Mouse (Mus musculus) adrenal gland, postnatal 4 days (tissue): Measurements from ENCODE around the gene Armc7. TPM values are rescaled to one million over a fixed set of nuclear protein-coding genes. Genes with fewer than 3 reads are reported as not detected.
"Not testable (repeated sequence)": the region's sequence is repeated elsewhere in the genome, so short reads cannot be mapped to it uniquely, and the experiment has no call there.

ENCODE experiments used
- DNase-seq, 2 experiments: peaks; one replicate each; pipeline ENCODE4 v3.0.0; 2021 to 2022; ENCODE audit warnings: low spot score in 2 of 2, mixed read lengths in 2 of 2
- total RNA-seq, 2 experiments: library from RNA; stranded (reverse); gene quantifications; 2 replicates each; pipeline ENCODE4 v1.2.3; 2021

Armc7 gene
- total RNA-seq, 2 experiments from 2014 or later: 7.6 to 8.5 TPM

DNA sequence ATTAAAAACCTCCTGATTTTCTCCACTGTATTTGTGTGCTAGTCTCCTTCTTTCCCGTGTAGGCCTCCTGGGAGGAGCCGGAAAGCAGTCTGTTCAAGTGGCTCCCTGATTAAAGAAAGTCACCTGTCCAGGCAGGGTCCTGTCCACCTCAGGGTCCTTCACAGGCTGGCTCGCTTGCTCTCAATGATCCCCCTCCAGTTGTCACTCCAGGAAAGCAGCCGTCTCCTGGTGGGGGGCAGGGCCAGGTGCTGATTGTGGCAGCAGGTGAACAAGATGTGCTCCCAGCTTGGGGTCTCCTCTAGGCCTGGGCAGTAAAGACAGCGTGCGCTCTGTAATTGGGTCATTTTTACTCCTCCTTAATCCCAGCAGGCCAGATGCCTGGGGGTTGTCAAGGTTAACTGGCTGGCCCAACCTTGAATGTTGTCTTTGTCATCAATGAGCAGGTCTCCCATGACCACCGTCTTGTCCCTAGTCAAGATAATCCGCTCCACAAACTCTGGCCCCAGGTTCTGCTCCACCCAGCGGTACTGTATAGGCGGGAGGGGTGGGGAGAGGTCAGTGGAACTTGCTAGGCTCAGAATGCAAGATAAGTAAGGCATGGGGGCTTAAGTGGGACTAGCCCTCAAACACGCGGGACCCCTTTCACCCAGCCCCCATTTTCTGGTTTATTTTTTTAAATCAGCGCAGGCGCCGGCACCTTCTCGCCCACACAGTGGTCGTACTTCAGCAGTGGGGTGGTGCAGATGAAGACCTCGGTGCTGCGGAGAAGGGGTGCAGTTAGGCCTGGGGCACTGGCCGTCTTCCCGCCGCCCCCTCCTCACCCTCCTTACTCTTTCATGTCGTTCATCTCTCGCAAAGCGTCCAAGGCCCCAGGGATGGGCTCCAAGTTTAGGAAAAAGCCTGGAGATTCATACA, 15.2 kb downstream of the Armc7 start:
- DNase-seq: no peak

DNA sequence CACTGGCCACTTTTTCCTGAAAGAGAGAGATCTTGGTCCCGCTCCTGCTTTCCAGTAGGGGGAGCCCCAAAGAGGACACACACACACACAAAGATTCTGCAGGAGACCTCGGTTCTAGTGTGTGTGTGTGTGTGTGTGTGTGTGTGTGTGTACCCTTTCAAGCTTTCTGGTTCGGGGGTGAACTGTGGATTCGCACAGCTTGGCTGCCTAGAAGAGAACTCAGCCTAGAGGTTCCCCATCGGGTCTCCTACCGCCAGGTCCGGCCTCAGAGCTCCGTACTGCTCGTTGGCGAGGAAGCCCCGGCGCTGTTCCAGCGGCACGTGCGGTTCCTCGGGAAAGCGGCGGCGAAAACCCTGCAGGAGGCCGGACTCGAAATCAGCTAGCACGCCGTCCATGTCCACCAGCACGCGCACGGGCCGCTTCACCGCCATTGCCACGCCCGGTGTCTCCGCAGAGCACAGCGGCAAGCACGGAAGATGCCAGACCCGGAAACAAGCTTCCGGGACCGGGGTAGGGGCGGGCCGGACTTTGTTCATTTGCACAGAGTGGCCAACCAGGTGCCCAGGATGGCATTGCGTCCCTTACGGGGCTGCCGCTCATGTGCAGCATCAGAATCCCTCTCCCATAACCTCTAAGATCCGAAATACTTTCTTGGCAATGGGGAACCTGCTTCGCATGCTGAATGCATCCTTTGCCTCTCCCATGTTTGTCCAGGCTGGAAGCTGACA, 16.1 kb downstream of the Armc7 start, which contains the start of gene Nt5c:
Nt5c (minus strand) TSS at position 507 of the 728 bp plus-strand sequence.
- peak; percentile 53 to 66 for DNase-seq

DNA sequence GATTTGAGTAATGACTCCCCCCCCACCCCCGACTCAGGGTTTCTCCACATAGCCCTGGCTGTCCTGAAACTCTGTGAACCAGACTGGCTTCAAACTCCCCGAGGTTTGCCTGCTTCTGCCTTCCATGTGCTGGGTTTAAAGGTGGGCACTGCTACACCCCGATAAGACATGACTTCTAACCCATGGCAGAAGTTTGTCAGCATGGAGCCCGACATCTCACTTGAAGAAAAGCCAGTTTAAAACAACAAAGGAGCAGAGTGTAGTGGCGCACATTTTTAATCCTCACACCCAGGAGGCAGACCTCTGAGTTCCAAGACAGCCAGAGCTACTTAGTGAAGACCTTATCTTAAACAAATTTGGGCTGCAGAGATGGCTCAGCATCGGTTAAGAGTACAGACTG, 16.9 kb downstream of the Armc7 start:
- no peak for DNase-seq

DNA sequence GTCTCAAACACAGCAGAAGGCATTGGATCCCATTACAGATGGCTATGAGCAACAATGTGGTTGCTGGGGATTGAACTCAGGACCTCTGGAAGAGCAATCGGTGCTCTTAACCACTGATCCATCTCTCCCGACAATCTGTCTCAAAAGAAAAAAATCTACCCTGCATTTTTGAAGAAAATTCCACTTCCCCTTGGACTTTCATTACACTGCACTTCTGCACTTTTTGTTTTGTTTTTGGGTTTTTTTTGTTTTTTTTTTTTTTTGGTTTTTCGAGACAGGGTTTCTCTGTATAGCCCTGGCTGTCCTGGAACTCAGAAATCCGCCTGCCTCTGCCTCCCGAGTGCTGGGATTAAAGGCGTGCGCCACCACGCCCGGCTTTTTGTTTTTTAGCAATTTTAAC, 21.1 kb downstream of the Armc7 start:
- DNase-seq: not testable (repeated sequence)

DNA sequence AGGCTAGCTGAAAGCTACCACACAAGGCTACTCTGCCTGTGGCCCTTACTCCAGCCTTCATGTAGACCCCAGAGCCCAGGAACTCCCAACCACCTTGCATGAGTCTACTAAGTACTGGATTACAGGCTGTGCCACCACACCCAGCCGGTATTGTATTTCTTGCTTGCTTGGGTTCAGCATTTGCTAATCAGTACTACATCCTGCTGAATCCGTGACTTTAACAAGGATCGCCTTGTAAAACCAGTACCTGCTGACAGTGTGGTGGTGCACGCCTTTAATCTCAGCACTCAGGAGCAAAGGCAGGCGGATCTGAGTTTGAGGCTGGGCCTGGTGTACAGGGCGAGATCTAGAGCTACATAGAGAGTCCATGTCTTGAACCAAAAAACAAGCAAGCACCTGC, 27.2 kb downstream of the Armc7 start:
- no peak for DNase-seq

DNA sequence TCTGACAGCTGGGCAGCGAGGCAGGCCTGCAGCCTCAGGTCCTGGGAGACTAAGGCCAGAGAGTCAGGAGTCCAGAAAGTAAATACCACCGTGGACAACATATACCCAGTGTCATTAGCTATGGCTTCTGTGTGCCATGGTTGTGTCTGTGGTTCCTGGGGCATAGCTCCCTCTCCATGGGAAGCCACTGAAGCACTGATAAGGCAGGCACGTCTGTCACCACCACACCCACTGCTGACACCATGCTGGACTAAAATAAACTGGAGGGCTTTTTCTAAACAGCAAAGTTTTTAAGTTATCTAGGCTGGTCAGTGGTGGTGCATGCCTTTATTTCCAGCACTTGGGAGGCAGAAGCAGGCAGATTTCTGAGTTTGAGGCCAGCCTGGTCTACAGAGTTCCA, 31.1 kb downstream of the Armc7 start:
- DNase-seq: no peak

DNA sequence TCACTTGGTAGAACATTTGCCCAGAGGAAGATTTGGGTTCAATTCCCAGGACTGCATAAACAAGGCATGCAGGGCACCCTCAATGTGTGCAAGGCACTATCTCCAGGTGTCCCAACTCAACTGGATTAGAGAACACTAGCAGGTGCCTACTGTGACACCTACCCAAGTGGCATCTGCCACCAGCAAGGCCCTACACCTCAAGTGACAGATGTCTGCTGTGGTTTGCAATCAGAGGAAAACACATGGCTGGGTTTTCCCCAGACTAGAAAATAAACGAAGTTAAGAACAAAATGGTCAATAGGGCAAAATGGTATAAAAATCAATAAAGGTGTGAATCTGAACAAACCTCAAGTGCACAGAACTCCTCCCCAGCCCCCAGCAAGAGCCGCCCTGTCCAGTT, 32.6 kb downstream of the Armc7 start:
- DNase-seq: no peak

DNA sequence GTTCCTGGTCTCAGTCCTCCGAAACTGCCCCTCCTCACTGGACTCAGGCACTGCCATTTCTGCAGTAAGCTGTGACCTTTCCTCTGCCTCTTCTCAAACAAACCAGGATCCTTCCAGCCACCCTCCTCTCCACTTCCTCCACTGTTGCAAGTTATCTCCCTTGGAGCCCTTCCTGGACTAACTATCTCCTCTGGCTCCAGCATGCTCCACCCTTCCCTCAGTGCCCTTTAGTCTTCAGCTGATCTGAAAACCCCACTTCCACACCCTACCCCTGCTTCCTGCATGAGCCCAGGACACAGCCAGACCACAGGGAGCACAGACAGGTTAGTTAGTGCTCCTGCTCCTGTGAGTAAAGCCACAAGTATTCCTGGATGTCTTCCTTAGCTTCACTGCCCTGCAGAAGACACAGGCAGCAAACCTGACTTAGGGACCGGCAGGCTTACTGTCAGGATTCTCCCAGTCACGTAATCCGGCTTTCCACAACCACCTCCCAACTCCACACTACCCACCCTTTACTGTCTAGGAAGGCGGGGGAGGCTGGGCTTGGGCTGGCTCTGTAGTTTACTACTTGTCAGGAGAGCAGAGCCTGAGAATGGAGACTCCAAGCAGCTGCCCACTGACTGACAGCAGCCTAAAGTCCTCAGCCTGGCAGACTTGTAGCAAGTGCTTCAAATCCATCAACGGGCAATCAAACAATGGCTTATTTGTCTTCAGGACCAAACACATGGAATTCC, 34.5 kb downstream of the Armc7 start:
- no peak for DNase-seq

DNA sequence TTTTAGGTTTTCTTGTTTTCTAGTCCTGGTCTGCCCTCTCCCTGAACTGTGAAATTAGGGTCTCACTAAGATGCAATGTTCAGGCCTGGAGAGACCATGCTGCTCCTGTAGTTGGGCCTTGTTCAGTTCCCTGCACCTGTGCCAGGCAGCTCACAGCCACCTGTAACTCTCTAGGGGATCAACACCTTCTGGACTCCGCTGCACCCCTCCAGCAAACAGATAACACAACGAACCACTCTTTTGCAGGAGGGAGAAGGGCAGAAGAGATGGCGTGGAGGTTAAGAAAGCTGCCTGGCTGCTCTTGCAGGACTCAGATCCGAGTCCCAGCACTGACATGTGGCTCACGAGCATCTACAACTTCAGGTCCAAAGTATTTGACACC, 35.0 kb downstream of the Armc7 start:
- no peak for DNase-seq

DNA sequence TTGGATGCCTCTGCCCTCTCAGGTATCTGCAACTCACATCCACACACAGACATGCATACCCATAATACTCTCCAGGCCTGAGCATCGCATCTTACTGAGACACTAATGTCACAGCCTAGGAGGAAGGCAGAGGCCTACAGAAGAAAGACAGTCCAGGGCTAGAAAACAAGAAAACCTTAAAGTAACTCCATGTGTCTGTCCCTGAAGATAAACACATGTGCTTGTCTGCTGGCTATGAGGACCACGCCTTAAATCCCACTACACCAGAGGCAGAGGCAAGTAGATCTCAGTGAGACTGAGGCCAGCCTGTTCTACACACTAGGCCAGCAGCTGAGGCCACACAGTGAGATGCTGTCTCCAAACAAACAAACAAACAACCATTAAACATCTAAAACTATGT, 35.7 kb downstream of the Armc7 start:
- DNase-seq: no peak

DNA sequence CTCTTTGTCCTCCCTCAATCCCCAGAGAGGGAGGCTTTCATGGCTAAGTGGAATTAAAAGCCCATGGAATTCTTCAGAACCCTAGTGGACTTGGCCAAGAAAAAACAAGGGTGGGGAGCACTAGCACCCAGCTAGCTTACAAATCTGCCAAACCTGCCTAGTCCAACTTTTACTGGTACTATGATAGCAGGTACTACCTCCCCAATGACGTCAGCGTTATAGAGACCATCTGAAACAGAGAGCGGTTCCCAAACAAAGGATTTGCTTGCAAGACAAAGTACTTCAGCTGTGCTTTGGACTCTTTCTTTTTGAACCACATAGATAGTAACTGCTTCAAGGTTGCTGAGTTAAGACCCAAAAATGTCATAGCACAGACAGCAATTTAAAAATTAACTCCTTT, 36.5 kb downstream of the Armc7 start:
- DNase-seq: no peak

DNA sequence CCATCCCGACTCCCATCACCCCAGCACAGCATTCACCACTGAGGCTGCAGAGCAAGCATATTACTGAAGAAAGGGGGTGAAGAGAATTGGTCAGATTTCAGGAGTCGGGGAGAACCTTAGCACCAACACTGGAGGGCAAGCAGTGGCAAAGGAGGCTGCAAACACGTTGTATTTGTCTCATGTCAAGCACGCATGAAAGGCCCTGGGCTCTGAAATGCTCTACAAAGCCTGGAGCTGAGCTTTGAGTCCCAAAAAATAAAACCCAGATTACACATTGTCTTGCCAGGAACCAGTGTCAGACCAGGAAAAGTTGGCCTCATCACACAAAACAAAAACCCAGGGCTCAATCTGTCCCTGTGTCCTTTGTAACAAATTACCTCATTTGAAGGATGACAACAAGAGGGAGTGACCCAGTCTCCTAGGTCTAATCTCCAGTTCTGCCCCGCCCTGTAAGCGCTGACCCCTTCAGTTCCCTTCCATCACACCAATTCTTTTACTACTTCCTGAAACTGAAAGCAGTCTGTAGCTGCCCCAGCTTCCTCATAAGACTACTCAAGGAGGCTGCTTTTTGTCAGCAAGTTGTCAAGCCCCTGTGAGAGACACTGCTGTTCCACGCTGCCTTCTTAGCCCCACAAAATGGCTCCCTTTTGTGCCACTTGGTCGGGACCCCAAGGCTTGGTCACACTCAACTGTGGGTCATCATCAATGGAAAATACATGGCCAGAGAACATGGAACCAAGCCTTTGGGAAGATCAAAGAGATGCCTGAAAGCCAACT, 37.1 kb downstream of the Armc7 start:
- DNase-seq: no peak

DNA sequence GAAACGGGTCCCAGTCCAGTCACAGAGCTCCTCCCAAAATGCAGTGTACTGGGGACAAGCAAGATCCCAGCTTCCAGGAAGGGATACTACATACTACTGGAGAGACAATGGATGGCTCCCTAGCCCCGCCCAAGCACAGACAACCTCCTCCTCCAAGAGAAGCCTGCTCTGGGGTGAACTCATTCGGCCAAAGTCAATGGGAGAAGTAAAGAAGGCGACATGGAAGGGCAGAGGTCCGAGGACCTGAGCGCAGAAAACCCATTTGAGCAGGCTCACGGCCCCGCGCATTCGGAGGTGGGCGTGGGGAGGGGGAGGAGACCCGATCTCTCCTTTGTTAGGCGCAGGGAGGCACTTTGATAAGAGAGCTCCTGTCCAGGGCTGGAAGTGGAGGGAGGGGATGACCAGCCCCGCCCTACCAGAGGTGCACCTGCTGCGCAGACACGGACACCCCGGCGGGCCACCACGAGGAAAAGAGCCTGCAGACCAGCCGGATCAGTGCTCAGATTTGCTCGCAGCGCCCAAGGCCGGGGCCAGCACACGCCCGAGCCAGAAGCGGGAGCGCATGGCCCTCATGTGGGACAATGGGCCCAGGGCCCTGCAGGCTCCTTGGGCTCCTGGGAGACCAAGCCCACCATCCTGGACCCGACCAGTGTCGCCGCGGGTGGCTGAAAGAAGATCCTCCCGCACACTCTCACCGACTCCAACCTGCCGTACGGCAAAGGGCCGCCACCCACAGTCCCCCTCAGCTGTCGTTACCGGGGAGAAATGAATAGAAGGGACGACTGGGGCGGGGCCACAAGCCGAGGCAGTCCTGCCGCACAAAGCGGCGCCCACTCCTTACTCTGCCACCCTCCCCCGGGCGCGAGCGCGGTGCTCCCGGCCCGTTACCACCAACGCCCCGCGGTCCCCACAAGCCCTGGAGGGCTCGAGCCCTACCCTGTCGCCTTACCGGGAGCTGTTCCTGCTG, 38.1 kb downstream of the Armc7 start:
- peak in 1 of 2 experiments; percentile 14 for DNase-seq

DNA sequence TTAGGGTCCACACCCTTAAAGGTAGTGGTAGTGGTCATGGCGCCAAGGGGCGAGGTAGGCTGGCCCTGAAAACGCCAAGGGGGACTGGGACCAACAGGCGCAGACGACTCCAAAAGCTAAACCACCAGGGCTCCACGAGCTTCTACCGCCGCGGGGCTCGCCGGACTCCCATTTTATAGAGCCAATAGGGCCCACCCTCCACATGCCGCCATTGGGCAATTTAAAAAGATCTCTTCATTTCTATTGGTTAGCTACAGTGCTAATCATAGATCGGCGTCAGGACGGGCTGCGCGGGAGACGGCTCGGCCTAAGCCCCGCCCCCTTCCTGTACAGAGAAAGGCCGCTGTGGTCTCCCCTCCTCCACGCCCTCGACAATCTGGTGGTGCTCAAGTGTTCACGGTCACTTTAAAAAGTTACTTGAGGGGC, 38.8 kb downstream of the Armc7 start, which contains the start of gene Jpt1:
Jpt1 (minus strand) TSS at position 150 of the 426 bp plus-strand sequence.
- DNase-seq: peak; percentile 86 to 92

DNA sequence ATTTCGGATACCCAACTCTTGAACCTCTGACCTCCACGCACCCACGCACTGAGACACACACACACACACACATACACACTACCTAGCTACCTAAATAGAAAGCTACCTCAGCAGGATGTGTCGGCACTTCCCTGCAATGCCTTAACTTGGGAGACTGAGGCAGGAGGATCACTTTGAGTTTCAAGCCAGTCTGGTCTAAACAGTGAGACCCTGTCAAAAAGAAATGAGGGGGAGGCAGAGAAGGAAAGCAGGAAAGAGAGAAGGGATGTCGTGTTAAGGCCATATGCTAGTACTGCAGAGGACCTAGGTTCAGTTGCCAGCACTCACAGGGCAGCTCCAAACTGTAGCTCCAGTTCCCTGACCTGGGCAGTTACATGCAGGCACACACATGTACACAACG, 39.6 kb downstream of the Armc7 start:
- no peak for DNase-seq

DNA sequence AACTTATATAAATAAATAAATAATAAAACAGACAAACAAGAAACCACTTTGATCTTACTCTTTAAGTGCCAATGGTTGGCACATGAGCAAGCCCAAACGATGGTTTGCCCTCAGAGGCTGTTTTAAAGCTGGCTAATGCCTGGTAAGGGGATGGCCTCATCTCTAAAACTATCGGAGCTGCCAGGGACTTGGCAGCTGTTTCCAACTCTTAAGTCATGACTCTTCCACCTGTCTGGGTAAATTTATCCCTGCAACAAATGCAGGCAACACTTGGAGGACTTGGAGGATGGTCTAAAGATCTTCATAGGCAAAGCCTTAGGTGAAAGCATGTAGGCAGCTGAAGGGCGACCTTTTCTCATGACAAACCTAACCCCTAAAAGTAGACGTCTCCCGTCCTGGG, 41.5 kb downstream of the Armc7 start:
- no peak for DNase-seq

DNA sequence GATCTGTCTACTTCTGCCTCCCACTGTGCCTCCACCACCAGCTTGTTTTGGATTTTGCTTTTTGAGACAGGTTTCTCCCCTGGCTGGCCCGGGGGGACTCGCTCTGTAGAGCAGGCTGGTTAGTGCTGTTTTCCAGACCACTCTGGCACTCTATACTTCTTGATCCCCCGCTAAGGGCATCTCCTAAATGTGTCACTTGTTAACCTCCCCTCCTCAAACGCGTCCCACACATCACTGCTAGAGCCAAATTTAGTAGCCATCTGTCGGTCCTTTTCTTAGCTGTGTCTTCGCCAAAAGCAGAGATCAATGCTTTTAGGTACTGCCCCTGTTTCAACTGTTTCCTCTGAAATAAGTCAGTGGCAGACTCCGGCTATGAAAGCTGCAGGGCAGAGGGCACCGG, 43.2 kb downstream of the Armc7 start:
- no peak for DNase-seq

DNA sequence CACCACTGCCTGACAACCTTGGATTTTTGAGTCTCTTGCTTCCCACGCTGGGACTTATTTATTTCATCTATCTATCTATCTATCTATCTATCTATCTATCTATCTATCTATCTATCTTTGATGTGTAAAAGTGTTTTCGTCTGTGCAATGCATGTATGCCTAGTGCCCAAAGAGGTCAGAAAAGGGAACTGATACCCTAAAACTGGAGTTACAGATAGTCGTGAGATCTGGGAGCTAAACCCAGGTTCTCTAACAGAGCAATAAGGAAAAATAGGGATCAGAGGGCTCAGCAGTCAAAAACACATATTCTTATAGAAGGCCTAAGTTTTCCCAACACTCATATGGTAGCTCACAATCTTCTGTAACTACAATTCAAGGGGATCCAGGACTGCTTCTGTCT, 44.1 kb downstream of the Armc7 start:
- no peak for DNase-seq

DNA sequence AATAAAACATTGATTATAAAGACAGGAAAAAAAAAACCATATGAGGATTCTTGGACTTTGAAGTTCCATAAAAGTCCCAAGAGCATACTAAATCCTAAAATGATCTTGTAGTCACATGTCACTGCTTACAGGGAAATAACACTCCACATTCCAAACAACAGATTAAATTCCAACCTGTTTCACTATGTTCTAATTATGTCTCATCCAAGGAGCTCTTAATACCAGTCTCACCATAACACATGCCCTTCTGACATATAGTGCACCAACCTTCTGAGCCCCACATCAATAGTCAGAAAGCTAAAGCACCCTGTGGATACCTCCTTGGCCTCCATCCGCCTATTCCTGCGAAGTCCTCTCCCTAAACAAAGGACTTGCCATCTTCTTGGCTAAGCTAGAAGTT, 44.8 kb downstream of the Armc7 start:
- no peak for DNase-seq

DNA sequence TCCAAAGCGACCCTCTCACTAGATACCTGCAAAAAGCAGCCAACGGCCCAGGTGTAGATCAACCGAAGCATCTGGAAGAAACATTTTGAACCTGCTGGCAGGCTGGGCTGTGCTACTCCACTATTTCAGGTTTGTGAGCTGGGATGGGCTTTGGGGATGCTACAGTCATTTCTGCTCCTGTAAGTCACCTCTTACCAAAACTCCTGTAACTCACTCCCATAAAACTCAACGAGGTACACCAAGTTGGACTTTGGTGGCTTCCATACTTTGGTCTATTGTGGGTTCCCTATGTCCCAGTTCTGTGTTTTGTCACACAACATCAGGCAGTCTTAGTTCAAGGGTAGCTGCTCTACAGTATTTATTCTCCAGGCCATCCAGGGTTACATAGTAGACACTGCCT, 45.6 kb downstream of the Armc7 start:
- DNase-seq: no peak
